Mouse (Mus musculus) midbrain, postnatal 0 days (tissue): ENCODE data around the gene Tmem45a. TPM values are rescaled to one million over a fixed set of nuclear protein-coding genes. Genes with fewer than 3 reads are reported as not detected.
"Not testable (repeated sequence)": the region's sequence is repeated elsewhere in the genome, so short reads cannot be mapped to it uniquely, and the experiment has no call there.

ENCODE experiments used
- ATAC-seq: fragments of 200-750 bp; cut with Nextera tagmentation; 2 replicates; pipeline ENCODE4 v1.8.0; 2017; ENCODE audit warnings: moderate number of reproducible peaks, mild to moderate bottlenecking, moderate TSS enrichment, moderate library complexity; ENCODE audit not compliant: low FRiP score
- DNase-seq: peaks from one replicate; pipeline ENCODE4 v3.0.0-alpha.2; 2015; ENCODE audit warnings: low spot score
- H3K27ac ChIP-seq: fragments of 300-500 bp; sonication (generic); 2 replicates; pipeline ENCODE4 v1.5.1; 2014; ENCODE audit warnings: low read depth, mild to moderate bottlenecking, low read length, mixed read lengths
- H3K27me3 ChIP-seq: fragments of 300-500 bp; sonication (generic); 2 replicates; pipeline ENCODE4 v1.6.1; 2014; ENCODE audit warnings: low read length, control low read depth, mixed read lengths; ENCODE audit not compliant: insufficient read depth
- H3K36me3 ChIP-seq: fragments of 300-500 bp; sonication (generic); 2 replicates; pipeline ENCODE4 v1.6.1; 2014; ENCODE audit warnings: low read length, control low read depth, mixed read lengths; ENCODE audit not compliant: insufficient read depth
- H3K4me1 ChIP-seq: fragments of 300-500 bp; sonication (generic); 2 replicates; pipeline ENCODE4 v1.6.1; 2014; ENCODE audit warnings: mild to moderate bottlenecking, control low read depth, antibody characterized with exemption, low read length, mixed read lengths; ENCODE audit not compliant: insufficient read depth
- H3K4me2 ChIP-seq: fragments of 300-500 bp; sonication (generic); 2 replicates; pipeline ENCODE4 v1.6.1; 2014; ENCODE audit warnings: low read depth, mild to moderate bottlenecking, low read length, mixed read lengths; ENCODE audit not compliant: poor library complexity, severe bottlenecking
- H3K4me3 ChIP-seq: fragments of 300-500 bp; sonication (generic); 2 replicates; pipeline ENCODE4 v1.5.1; 2014; ENCODE audit warnings: low read depth, mild to moderate bottlenecking, low read length, moderate library complexity
- H3K9ac ChIP-seq: fragments of 300-500 bp; sonication (generic); replicated peaks from 2 replicates; pipeline ENCODE4 v1.6.1; 2014; ENCODE audit warnings: mild to moderate bottlenecking, low read length, moderate library complexity, mixed read lengths; ENCODE audit not compliant: poor library complexity, severe bottlenecking
- H3K9me3 ChIP-seq: fragments of 300-500 bp; sonication (generic); 2 replicates; pipeline ENCODE4 v1.6.1; 2016; ENCODE audit warnings: low read length, control low read depth
- CTCF ChIP-seq: IDR thresholded peaks from 2 replicates; pipeline ENCODE4 v1.5.1; 2016; ENCODE audit warnings: antibody characterized with exemption, mild to moderate bottlenecking
- WGBS: fragments of 180-500 bp; shearing (Covaris S2); extraction: QIAGEN DNeasy Blood & Tissue Kit; methylation state at CpG from one replicate; pipeline ENCODE4 v1.1.7; 2014; 5-methylcytosine and 5-hydroxymethylcytosine counted together
- polyA plus RNA-seq: library from polyadenylated mRNA; unstranded; fragments of >200 nt; fragmentation: Nextera tagmentation; extraction: Ambion mirVana; gene quantifications from 2 replicates; pipeline ENCODE4 v1.2.1, GENCODE M21; 2015
- total RNA-seq: library from RNA; depleted of rRNA; stranded (reverse); fragments of >200 nt; gene quantifications from 2 replicates; pipeline ENCODE4 v1.2.3, GENCODE M21; 2014; rRNA removed

Gene Tmem45a
- total RNA-seq (1.6 and 4.1 TPM in 2 replicates), polyA plus RNA-seq (3.0 and 3.6 TPM in 2 replicates)

- peak; percentile 77 for DNase-seq
- WGBS = 4% methylated on average over 25 of the region's 25 CpGs
These were observed at the start of gene Tmem45a for GRCm38 (mm10) chr16:56885824-56886615. TSS of gene Tmem45a (minus strand) at chr16:56886166.

GRCm38 (mm10) chr16:56928023-56928422 lies 42.1 kb upstream of the Tmem45a start, which contains the start of gene Lnp1:
TSS of gene Lnp1 (minus strand) at chr16:56928061.
- H3K9ac ChIP-seq = no peak within 1 kb of the TSS
- DNase-seq (peak; percentile 62), ATAC-seq (peak; percentile 76)
- H3K27ac ChIP-seq = no peak within 1 kb of the TSS
- H3K27me3 ChIP-seq = no peaks in the 10 kb centered on the region
- no peaks in the 10 kb centered on the region for H3K4me1 ChIP-seq
- 36% methylated on average over 3 of the region's 3 CpGs for WGBS
- H3K9me3 ChIP-seq = no peaks in the 10 kb centered on the region
- H3K4me3 ChIP-seq = no peak within 1 kb of the TSS
- no peaks in the 10 kb centered on the region for H3K36me3 ChIP-seq
- TF ChIP-seq CTCF = no peak
- no peak within 1 kb of the TSS for H3K4me2 ChIP-seq

More at GRCm38 (mm10) chr16:56885824-56886615, at the start of gene Tmem45a:
- Histone ChIP-seq H3K9ac (peak within 1 kb of the TSS; percentile 42), H3K27ac (no peak within 1 kb of the TSS), H3K4me1 (no peaks in the 10 kb centered on the region), H3K36me3 (no peaks in the 10 kb centered on the region), H3K27me3 (no peaks in the 10 kb centered on the region), H3K4me2 (peak within 1 kb of the TSS; percentile 87), H3K4me3 (peak within 1 kb of the TSS; percentile 45), H3K9me3 (no peaks in the 10 kb centered on the region)
- no peak for TF ChIP-seq CTCF
- ATAC-seq = peak; percentile 97

GRCm38 (mm10) chr16:56920102-56920657 lies 34.2 kb upstream of the Tmem45a start:
- no peak overlapping the region for H3K4me3 ChIP-seq
- peak; percentile 89 for ATAC-seq
- H3K9ac ChIP-seq = no peak overlapping the region
- H3K36me3 ChIP-seq = no peaks in the 10 kb centered on the region
- peak; percentile 99 for TF ChIP-seq CTCF
- H3K4me2 ChIP-seq = peak overlapping the region; percentile 13; the same call in 1 of the 2 replicates
- H3K27me3 ChIP-seq = no peaks in the 10 kb centered on the region
- H3K4me1 ChIP-seq = no peaks in the 10 kb centered on the region
- peak; percentile 88 for DNase-seq
- 24% methylated on average over 8 of the region's 8 CpGs for WGBS
- H3K27ac ChIP-seq = no peak overlapping the region
- H3K9me3 ChIP-seq = no peaks in the 10 kb centered on the region

GRCm38 (mm10) chr16:56917230-56917629 lies 31.3 kb upstream of the Tmem45a start:
- ATAC-seq (no peak), DNase-seq (no peak)
- Histone ChIP-seq H3K9ac (no peak overlapping the region), H3K4me3 (no peak overlapping the region), H3K4me2 (no peak overlapping the region), H3K27ac (no peak overlapping the region), H3K4me1 (no peaks in the 10 kb centered on the region), H3K27me3 (no peaks in the 10 kb centered on the region), H3K9me3 (no peaks in the 10 kb centered on the region), H3K36me3 (no peaks in the 10 kb centered on the region)
- no peak for TF ChIP-seq CTCF
- 90% methylated on average over 7 of the region's 7 CpGs for WGBS

GRCm38 (mm10) chr16:56908986-56909385 lies 23.0 kb upstream of the Tmem45a start:
- ATAC-seq = no peak
- no peak overlapping the region for H3K4me3 ChIP-seq
- H3K27ac ChIP-seq = no peak overlapping the region

GRCm38 (mm10) chr16:56902206-56902605 lies 16.2 kb upstream of the Tmem45a start:
- H3K4me1 ChIP-seq, H3K27me3 ChIP-seq, H3K9ac ChIP-seq, H3K9me3 ChIP-seq, ATAC-seq, H3K36me3 ChIP-seq, H3K27ac ChIP-seq, H3K4me2 ChIP-seq, H3K4me3 ChIP-seq, DNase-seq: not testable (repeated sequence)
- 67% methylated on average over 3 of the region's 3 CpGs for WGBS

More at GRCm38 (mm10) chr16:56908986-56909385, 23.0 kb upstream of the Tmem45a start:
- H3K36me3 ChIP-seq = no peaks in the 10 kb centered on the region
- H3K4me2 ChIP-seq = no peak overlapping the region
- no peak for TF ChIP-seq CTCF
- DNase-seq = no peak
- no peaks in the 10 kb centered on the region for H3K27me3 ChIP-seq
- no peak overlapping the region for H3K9ac ChIP-seq
- WGBS = 58% methylated on average over 5 of the region's 5 CpGs
- H3K9me3 ChIP-seq = no peaks in the 10 kb centered on the region
- H3K4me1 ChIP-seq = no peaks in the 10 kb centered on the region
